7 mouse cellular contexts compared by ENCODE assay signal in genomic region chr17:57011236-57012141, GRCm38 (mm10). TPM values are rescaled to one million over a fixed set of nuclear protein-coding genes. Genes with fewer than 3 reads are reported as not detected.
DNase-seq lines count a peak whose midpoint lies in the region; ATAC-seq lines count a peak whose summit lies in the region.

Gtf2f1 (minus strand) TSS chr17:57011288.
Gm17949 (plus strand) TSS chr17:57011469.

- WGBS in intestine, embryonic 16.5 days: under 1% methylated on average over 51 of the region's 51 CpGs
- under 1% methylated on average over 51 of the region's 51 CpGs for WGBS in midbrain, embryonic 11.5 days

- peak within 1 kb of the TSS; percentile 84 for H3K9ac ChIP-seq in intestine, embryonic 16.5 days (ENCODE audit: low read depth, low read length)
- H3K9ac ChIP-seq in midbrain, embryonic 11.5 days (ENCODE audit: low read length): peak within 1 kb of the TSS; percentile 84

- H3K27ac ChIP-seq in intestine, embryonic 16.5 days (ENCODE audit: low read length): peak within 1 kb of the TSS; percentile 93
- peak within 1 kb of the TSS; percentile 82 for H3K27ac ChIP-seq in midbrain, embryonic 11.5 days (ENCODE audit: low read depth, low read length)

- H3K9me3 ChIP-seq in intestine, embryonic 16.5 days (ENCODE audit: control insufficient read depth, low read length): no peaks in the 10 kb centered on the region
- no peaks in the 10 kb centered on the region for H3K9me3 ChIP-seq in midbrain, embryonic 11.5 days (ENCODE audit: control insufficient read depth, low read length)

- intact Hi-C loops in left cerebral cortex, postnatal 36 days (cut with DNase I): loop anchor here (1.0 kb wide), 1 partner anchor 21 kb away; the partner anchor contains the start of gene Clpp

- no peaks in the 10 kb centered on the region for H3K27me3 ChIP-seq in intestine, embryonic 16.5 days (replicated peaks; ENCODE audit: control insufficient read depth, insufficient read depth, low read length)
- no peaks in the 10 kb centered on the region for H3K27me3 ChIP-seq in midbrain, embryonic 11.5 days (ENCODE audit: control insufficient read depth, insufficient read depth, low read length)

- H3K4me1 ChIP-seq in intestine, embryonic 16.5 days (ENCODE audit: control insufficient read depth, insufficient read depth, low read length): peaks cover 14% of the 10 kb centered on the region
- peaks cover 15% of the 10 kb centered on the region for H3K4me1 ChIP-seq in midbrain, embryonic 11.5 days (ENCODE audit: control insufficient read depth, insufficient read depth, low read length)

- peak within 1 kb of the TSS; percentile 83 for H3K4me3 ChIP-seq in intestine, embryonic 16.5 days (ENCODE audit: low read length)
- peak within 1 kb of the TSS; percentile 50 for H3K4me3 ChIP-seq in midbrain, embryonic 11.5 days (ENCODE audit: low read depth, low read length)

- ATAC-seq in intestine, embryonic 16.5 days: peak; percentile 93
- peak; percentile 93 for ATAC-seq in midbrain, embryonic 11.5 days (ENCODE audit: low FRiP score)

- H3K36me3 ChIP-seq in intestine, embryonic 16.5 days (ENCODE audit: control insufficient read depth, insufficient read depth, low read length): peaks cover 12% of the 10 kb centered on the region
- H3K36me3 ChIP-seq in midbrain, embryonic 11.5 days (ENCODE audit: control insufficient read depth, insufficient read depth, low read length): peaks cover 7% of the 10 kb centered on the region

- H3K4me2 ChIP-seq in intestine, embryonic 16.5 days (ENCODE audit: low read depth, low read length): peak within 1 kb of the TSS; percentile 78
- H3K4me2 ChIP-seq in midbrain, embryonic 11.5 days: peak within 1 kb of the TSS; percentile 92

- peak; percentile 91 for DNase-seq in adrenal gland, adult 8-10 months
- peak; percentile 98 for DNase-seq in embryo, embryonic 9.5 days (ENCODE audit: extremely low spot score)
- DNase-seq in gastrocnemius, postnatal 4 days (ENCODE audit: low spot score in 2 of 2): peak; percentile 78 to 90
- peak; percentile 94 to 95 for DNase-seq in left cerebral cortex, postnatal 36 days (ENCODE audit: low spot score in 2 of 2)
- DNase-seq in midbrain, embryonic 11.5 days (ENCODE audit: low spot score, missing footprints): peak; percentile 100
- DNase-seq in skeletal muscle tissue, adult 2 months (ENCODE audit: low read depth, low spot score): peak; percentile 100

RNA-seq across cellular contexts. Expression of gene Gtf2f1, which starts in this region (rescaled TPM):
- 10 to 100 TPM; 45.6 to 68.2 (median 54.2) TPM for total RNA-seq in adrenal gland, adult 8-10 months (2022)
- 10 to 100 TPM; 31.9 to 34.9 TPM for total RNA-seq in gastrocnemius, postnatal 4 days (2021)
- polyA plus RNA-seq in intestine, embryonic 16.5 days (2015; fragmentation: Nextera tagmentation; extraction: Ambion mirVana): 57.9 and 60.9 TPM in 2 replicates
- total RNA-seq in left cerebral cortex, postnatal 36 days (2021): 10 to 100 TPM; 63.4 to 65.3 TPM
- polyA plus RNA-seq in midbrain, embryonic 11.5 days (2014; fragmentation: Nextera tagmentation; extraction: Ambion mirVana): 70.5 and 76.0 TPM in 2 replicates

RNA-seq across cellular contexts. Expression of gene Gm17949, which starts in this region (rescaled TPM):
- under 1 TPM; 0.29 to 0.80 (median 0.45) TPM for total RNA-seq in adrenal gland, adult 8-10 months (2022)
- not detected for total RNA-seq in gastrocnemius, postnatal 4 days (2021)
- polyA plus RNA-seq in intestine, embryonic 16.5 days (2015; fragmentation: Nextera tagmentation; extraction: Ambion mirVana): 0.37 and 0.58 TPM in 2 replicates
- under 1 TPM; 0.27 to 0.34 TPM for total RNA-seq in left cerebral cortex, postnatal 36 days (2021)
- 0.19 and 0.32 TPM in 2 replicates for polyA plus RNA-seq in midbrain, embryonic 11.5 days (2014; fragmentation: Nextera tagmentation; extraction: Ambion mirVana)

Comparison
In these comparisons a context has a peak if more than half of its experiments do, and no peak if none do; other contexts are left out.
1. Peak in every context shown above with its lines: DNase-seq, ATAC-seq, H3K4me3 ChIP-seq and H3K27ac ChIP-seq.